Mouse (Mus musculus) kidney, postnatal 0 days (tissue): ENCODE measurements around the gene Tescl. TPM values are rescaled to one million over a fixed set of nuclear protein-coding genes. Genes with fewer than 3 reads are reported as not detected.

ENCODE experiments used
- ATAC-seq: fragments of 200-750 bp; cut with Nextera tagmentation; replicated peaks from 2 replicates; pipeline ENCODE4 v1.8.0; 2017; ENCODE audit warnings: low read depth, moderate number of reproducible peaks, moderate TSS enrichment, moderate library complexity; ENCODE audit not compliant: low FRiP score
- DNase-seq: peaks from one replicate; pipeline ENCODE4 v3.0.0-alpha.2; 2016; ENCODE audit warnings: low spot score
- H3K27ac ChIP-seq: fragments of 300-500 bp; sonication (generic); 2 replicates; pipeline ENCODE4 v1.5.1; 2014; ENCODE audit warnings: mild to moderate bottlenecking
- H3K27me3 ChIP-seq: fragments of 300-500 bp; sonication (generic); 2 replicates; pipeline ENCODE4 v1.6.1; 2014; ENCODE audit warnings: low read length, mixed read lengths; ENCODE audit not compliant: insufficient read depth
- H3K36me3 ChIP-seq: fragments of 300-500 bp; sonication (generic); 2 replicates; pipeline ENCODE4 v1.6.1; 2014; ENCODE audit warnings: low read length, mixed read lengths; ENCODE audit not compliant: insufficient read depth
- H3K4me1 ChIP-seq: fragments of 300-500 bp; sonication (generic); replicated peaks from 2 replicates; pipeline ENCODE4 v1.6.1; 2014; ENCODE audit warnings: antibody characterized with exemption, low read length, mixed read lengths; ENCODE audit not compliant: insufficient read depth
- H3K4me2 ChIP-seq: fragments of 300-500 bp; sonication (generic); 2 replicates; pipeline ENCODE4 v1.6.1; 2014; ENCODE audit warnings: mild to moderate bottlenecking, low read length, moderate library complexity, mixed read lengths
- H3K4me3 ChIP-seq: fragments of 300-500 bp; sonication (generic); replicated peaks from 2 replicates; pipeline ENCODE4 v1.5.1; 2014; ENCODE audit warnings: low read depth, low read length
- H3K9ac ChIP-seq: fragments of 300-500 bp; sonication (generic); 2 replicates; pipeline ENCODE4 v1.6.1; 2014; ENCODE audit warnings: low read depth, low read length
- H3K9me3 ChIP-seq: fragments of 300-500 bp; sonication (generic); replicated peaks from 2 replicates; pipeline ENCODE4 v1.6.1; 2016; ENCODE audit warnings: low read length, inconsistent platforms, mixed read lengths
- CTCF ChIP-seq: IDR thresholded peaks from 2 replicates; pipeline ENCODE4 v1.5.1; 2016; ENCODE audit warnings: antibody characterized with exemption, low read depth, mild to moderate bottlenecking, moderate library complexity
- WGBS: fragments of 180-500 bp; shearing (Covaris S2); extraction: QIAGEN DNeasy Blood & Tissue Kit; methylation state at CpG from one replicate; pipeline ENCODE4 v1.1.7; 2014; 5-methylcytosine and 5-hydroxymethylcytosine counted together
- polyA plus RNA-seq: library from polyadenylated mRNA; unstranded; fragments of >200 nt; fragmentation: Nextera tagmentation; extraction: Ambion mirVana; gene quantifications from 2 replicates; pipeline ENCODE4 v1.2.1, GENCODE M21; 2015

Gene Tescl
- polyA plus RNA-seq, 1 experiment from 2014 or later: 0.45 TPM

DNA sequence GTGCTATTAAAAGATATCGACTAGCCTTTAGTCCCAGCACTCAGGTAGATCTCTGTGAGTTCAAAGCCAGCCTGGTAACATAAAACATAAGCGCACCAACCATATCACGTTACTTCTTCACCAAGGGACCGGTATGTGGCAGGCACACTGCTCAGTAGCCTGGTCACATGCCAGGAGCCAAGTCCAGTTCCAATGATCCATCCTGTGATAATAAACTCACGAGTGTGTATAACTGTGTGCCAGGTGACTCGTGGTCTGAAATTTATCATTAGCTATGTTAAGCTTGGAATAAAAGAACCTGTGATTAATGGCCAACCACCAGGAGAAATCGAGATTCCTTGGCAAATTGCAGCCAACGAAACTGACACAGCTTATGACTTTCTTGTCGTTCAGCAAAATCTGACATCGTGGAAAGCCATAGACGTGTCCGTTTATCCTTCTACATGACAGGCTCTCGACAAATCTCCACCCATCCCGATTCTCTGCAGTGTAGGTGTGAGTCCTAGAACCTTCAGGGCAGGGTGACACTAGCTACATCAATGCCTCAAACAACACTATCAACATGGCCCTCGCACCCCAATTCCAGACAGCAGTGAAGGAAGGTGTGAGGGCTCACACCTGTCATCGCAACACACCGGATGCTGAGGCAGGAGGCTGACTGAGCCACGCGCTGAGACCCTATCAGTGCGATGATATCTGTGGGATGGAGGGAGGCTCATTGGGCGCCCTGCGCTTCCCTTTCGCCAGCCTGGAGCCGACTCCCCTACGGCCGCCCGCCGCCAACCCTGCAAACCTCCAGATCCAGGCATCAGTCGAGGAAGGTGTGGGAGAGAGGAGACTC lies 17.8 kb downstream of the Tescl start:
- ATAC-seq (0 out of 2 replicates have a peak, but pooled peaks have one; percentile 41), DNase-seq (no peak)
- Histone ChIP-seq H3K36me3 (0 out of 2 replicates have a peak, but pooled peaks cover 4% of the 10 kb centered on the region), H3K27ac (peak overlapping the region; percentile 50; the same call in 1 of the 2 replicates), H3K4me3 (peak overlapping the region; percentile 55), H3K4me2 (peak overlapping the region; percentile 83), H3K27me3 (no peaks in the 10 kb centered on the region), H3K4me1 (peaks cover 8% of the 10 kb centered on the region; the same call in 1 of the 2 replicates), H3K9ac (peak overlapping the region; percentile 66), H3K9me3 (no peaks in the 10 kb centered on the region)
- no peak for TF ChIP-seq CTCF
- 21% methylated on average over 29 of the region's 29 CpGs for WGBS

DNA sequence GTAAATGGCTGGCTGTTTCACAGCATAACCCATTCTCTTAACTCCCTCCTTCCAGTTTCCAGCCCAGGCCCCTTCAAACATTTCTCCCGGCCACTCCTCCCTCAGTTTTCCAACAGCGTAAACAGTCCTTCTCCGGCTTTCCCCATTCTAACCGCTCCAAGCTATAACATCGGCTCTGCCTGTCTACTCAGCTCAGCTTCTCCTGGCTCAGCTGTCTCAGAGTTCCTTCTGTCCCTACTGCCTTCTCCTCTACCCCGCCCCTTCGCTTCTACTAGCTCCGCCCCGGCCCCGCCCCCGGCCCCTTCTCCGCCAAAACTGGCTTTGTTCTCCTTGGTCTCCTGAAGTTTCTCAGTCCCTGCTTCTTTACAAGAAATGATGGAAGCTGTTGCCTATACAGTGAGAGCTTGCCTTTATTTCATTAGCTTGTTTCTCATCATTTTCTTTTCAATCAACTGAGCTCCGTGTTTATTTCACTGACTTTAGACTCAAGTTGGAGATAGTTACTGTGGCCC lies 32.9 kb downstream of the Tescl start, which contains the start of gene Zfp61:
TSS of gene Zfp61 (minus strand) at position 462 of the 512 bp plus-strand sequence.
- 1% methylated on average over 13 of the region's 13 CpGs for WGBS
- peaks cover 16% of the 10 kb centered on the region; the same call in 1 of the 2 replicates for H3K36me3 ChIP-seq
- peak within 1 kb of the TSS; percentile 76 for H3K4me3 ChIP-seq
- H3K9ac ChIP-seq: peak within 1 kb of the TSS; percentile 54; the same call in 1 of the 2 replicates
- DNase-seq (peak; percentile 92), ATAC-seq (peak; percentile 57; the same call in 1 of the 2 replicates)
- peak within 1 kb of the TSS; percentile 88 for H3K4me2 ChIP-seq
- no peaks in the 10 kb centered on the region for H3K27me3 ChIP-seq
- H3K4me1 ChIP-seq: 0 out of 2 replicates have a peak, but pooled peaks cover 3% of the 10 kb centered on the region
- peak within 1 kb of the TSS; percentile 47; the same call in 1 of the 2 replicates for H3K27ac ChIP-seq
- TF ChIP-seq CTCF: no peak
- H3K9me3 ChIP-seq: no peaks in the 10 kb centered on the region

DNA sequence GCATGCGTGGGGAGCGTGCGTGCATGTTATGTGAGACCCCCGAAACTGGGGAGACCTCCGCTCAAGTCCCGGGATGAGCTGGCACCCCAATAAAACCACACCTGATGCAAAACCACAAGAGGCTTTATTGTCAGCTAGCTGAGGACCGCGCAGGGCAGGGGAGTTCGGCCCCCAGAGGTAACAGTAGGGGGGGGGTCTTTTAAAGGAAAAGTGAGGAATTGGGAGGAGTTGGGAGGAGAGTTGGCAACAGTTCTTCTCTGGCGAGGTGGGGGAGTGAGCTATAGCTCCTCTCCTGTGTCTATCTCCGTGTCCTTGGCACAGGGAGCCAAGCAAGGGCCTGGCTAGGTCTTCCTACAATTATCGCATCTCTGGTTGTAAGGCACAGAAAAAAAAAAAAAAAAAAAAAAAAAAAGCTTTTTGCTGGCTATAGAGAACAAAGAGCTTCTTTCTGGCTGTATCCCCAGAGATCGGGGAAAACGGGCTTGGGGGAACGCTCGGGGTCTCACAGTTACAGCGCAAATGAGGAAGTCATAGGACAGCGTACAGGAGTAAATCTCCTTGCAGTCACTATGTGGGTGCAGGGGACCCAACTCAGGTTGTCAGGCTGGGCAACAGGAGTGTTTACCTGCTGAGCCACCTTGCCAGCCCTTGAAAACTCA lies 33.8 kb downstream of the Tescl start:
- Histone ChIP-seq H3K36me3 (peaks cover 24% of the 10 kb centered on the region), H3K4me1 (0 out of 2 replicates have a peak, but pooled peaks cover 3% of the 10 kb centered on the region), H3K9ac (peak overlapping the region; percentile 54; the same call in 1 of the 2 replicates), H3K9me3 (no peaks in the 10 kb centered on the region), H3K27me3 (no peaks in the 10 kb centered on the region), H3K4me3 (peak overlapping the region; percentile 76), H3K27ac (no peak overlapping the region; the same call in 1 of the 2 replicates), H3K4me2 (peak overlapping the region; percentile 88)
- 2% methylated on average over 18 of the region's 18 CpGs for WGBS
- TF ChIP-seq CTCF: no peak
- peak; percentile 6; the same call in 1 of the 2 replicates for ATAC-seq
- peak; percentile 47 for DNase-seq

DNA sequence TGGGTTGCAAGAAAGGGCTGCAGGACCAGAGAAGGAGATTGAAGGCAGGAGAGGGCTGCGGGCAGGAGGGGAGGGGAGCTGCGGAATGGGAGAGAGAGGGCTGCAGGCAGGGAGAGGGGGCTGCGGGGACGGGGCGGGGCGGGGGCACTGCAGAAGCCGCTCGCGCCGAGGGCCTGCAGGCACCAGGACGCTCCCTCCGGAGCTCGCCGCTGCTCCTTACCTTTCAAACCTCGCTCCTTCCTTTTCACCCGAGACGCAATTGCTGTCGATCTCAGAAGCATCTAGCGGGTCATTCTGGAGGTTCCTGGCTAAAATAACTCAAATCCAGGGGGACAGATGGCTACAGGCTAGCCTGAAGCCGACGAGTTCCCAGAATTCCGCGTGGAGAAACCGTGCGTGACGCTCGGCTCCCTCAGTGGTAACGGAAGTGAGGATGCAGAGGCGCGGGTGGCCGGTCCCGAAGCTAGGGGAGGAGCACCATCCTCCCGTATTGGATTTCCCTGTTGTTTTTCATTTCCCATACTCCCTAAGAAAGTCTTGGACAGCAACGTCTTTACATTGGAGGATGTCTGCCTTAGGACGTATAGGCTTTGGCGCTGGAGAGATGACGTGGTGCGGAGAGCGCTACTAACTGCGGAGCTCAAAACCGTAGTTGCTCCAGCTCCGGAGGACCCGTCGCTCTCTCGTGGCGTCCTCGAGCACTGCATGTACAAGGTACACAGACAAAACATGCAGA lies 34.6 kb downstream of the Tescl start:
- Histone ChIP-seq H3K9ac (peak overlapping the region; percentile 75), H3K36me3 (peaks cover 32% of the 10 kb centered on the region), H3K4me1 (0 out of 2 replicates have a peak, but pooled peaks cover 3% of the 10 kb centered on the region), H3K27ac (peak overlapping the region; percentile 91), H3K9me3 (no peaks in the 10 kb centered on the region), H3K27me3 (no peaks in the 10 kb centered on the region), H3K4me2 (peak overlapping the region; percentile 88), H3K4me3 (peak overlapping the region; percentile 76)
- ATAC-seq: peak; percentile 92
- under 1% methylated on average over 45 of the region's 47 CpGs for WGBS
- DNase-seq: peak; percentile 95
- TF ChIP-seq CTCF: peak; percentile 62

DNA sequence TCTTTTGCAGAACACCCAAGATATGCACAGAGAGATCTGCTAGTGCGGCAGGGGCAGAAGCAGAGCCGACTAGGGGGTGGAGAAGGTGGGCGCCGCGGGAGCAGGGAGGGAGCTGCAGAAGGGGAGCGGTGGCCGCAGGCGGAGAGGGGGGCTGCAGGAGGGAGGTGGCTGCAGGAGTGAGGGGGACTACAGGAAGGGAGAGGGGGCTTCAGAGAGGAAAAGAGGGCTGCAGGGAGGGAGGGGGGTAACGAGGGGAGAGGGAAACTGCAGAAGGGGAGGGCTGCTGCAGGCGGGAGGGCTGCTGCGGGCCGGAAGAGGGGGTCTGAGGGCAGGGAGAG lies 35.1 kb downstream of the Tescl start:
- Histone ChIP-seq H3K4me1 (0 out of 2 replicates have a peak, but pooled peaks cover 3% of the 10 kb centered on the region), H3K9me3 (no peaks in the 10 kb centered on the region), H3K27ac (peak overlapping the region; percentile 91), H3K9ac (peak overlapping the region; percentile 75), H3K4me2 (peak overlapping the region; percentile 88), H3K36me3 (peaks cover 35% of the 10 kb centered on the region), H3K27me3 (no peaks in the 10 kb centered on the region), H3K4me3 (peak overlapping the region; percentile 76)
- TF ChIP-seq CTCF: no peak
- WGBS: 0% methylated on average over 12 of the region's 12 CpGs
- DNase-seq (no peak), ATAC-seq (no peak)
